Comparison of ENCODE assay signal across 14 mouse cellular contexts in genomic region chr17:87879484-87880225, GRCm38 (mm10). TPM values are rescaled to one million over a fixed set of nuclear protein-coding genes. Genes with fewer than 3 reads are reported as not detected.
DNase-seq lines count a peak whose midpoint lies in the region; ATAC-seq and TF ChIP-seq lines count a peak whose summit lies in the region.
"Had no signal": no experiment of that assay in that cellular context is flagged by ENCODE, and none has a peak within 500 bp of the region (broad histone marks: within the 10 kb centered on the region; RNA-seq: fewer than 3 reads in every experiment).

No protein-coding gene starts in this region.

- no peaks in the 10 kb centered on the region for H3K27me3 ChIP-seq in kidney, embryonic 15.5 days
- H3K27me3 ChIP-seq in forebrain, embryonic 12.5 days = peaks cover 13% of the 10 kb centered on the region
- H3K27me3 ChIP-seq in midbrain, embryonic 14.5 days (ENCODE audit: control insufficient read depth, insufficient read depth, low read length) = 0 out of 2 replicates have a peak, but pooled peaks cover 2% of the 10 kb centered on the region
- H3K27me3 ChIP-seq: limb, embryonic 13.5 days; neural tube, embryonic 12.5 days had no signal

- DNase-seq in cerebellum, adult 11-12 months = peak; percentile 44
- peak; percentile 15 for DNase-seq in kidney, postnatal 14 days
- DNase-seq in midbrain, embryonic 14.5 days = peak; percentile 48
- DNase-seq in adrenal gland, adult 2 months = no peak
- DNase-seq in gastrocnemius, adult 2 months = no peak

- no peak for TF ChIP-seq CTCF in gastrocnemius, adult 2 months (IDR thresholded peaks at IDR 0.05)

- no peak overlapping the region for H3K27ac ChIP-seq in kidney, embryonic 15.5 days
- peak overlapping the region; percentile 31; the same call in 1 of the 2 replicates for H3K27ac ChIP-seq in forebrain, embryonic 12.5 days
- H3K27ac ChIP-seq in midbrain, embryonic 14.5 days (replicated peaks; ENCODE audit: low read depth, low read length) = no peak overlapping the region
- no peak overlapping the region for H3K27ac ChIP-seq in gastrocnemius, adult 2 months
- H3K27ac ChIP-seq: limb, embryonic 13.5 days; neural tube, embryonic 12.5 days had no signal

- no peaks in the 10 kb centered on the region for H3K9me3 ChIP-seq in kidney, embryonic 15.5 days (replicated peaks)
- no peaks in the 10 kb centered on the region for H3K9me3 ChIP-seq in forebrain, embryonic 12.5 days
- no peaks in the 10 kb centered on the region for H3K9me3 ChIP-seq in midbrain, embryonic 14.5 days (ENCODE audit: control insufficient read depth, low read length)
- H3K9me3 ChIP-seq: heart, embryonic 12.5 days; limb, embryonic 13.5 days; neural tube, embryonic 12.5 days had no signal

- no peak overlapping the region for H3K4me2 ChIP-seq in kidney, embryonic 15.5 days
- no peak overlapping the region for H3K4me2 ChIP-seq in forebrain, embryonic 12.5 days
- H3K4me2 ChIP-seq in midbrain, embryonic 14.5 days (ENCODE audit: low read length) = no peak overlapping the region
- H3K4me2 ChIP-seq: heart, embryonic 12.5 days; limb, embryonic 13.5 days; neural tube, embryonic 12.5 days had no signal

- no peaks in the 10 kb centered on the region for H3K36me3 ChIP-seq in kidney, embryonic 15.5 days
- H3K36me3 ChIP-seq in forebrain, embryonic 12.5 days (replicated peaks) = no peaks in the 10 kb centered on the region
- H3K36me3 ChIP-seq in midbrain, embryonic 14.5 days (ENCODE audit: control insufficient read depth, insufficient read depth, low read length) = no peaks in the 10 kb centered on the region
- H3K36me3 ChIP-seq: heart, embryonic 12.5 days; limb, embryonic 13.5 days; neural tube, embryonic 12.5 days had no signal

- no peak overlapping the region for H3K9ac ChIP-seq in kidney, embryonic 15.5 days
- H3K9ac ChIP-seq in forebrain, embryonic 12.5 days = no peak overlapping the region
- H3K9ac ChIP-seq in midbrain, embryonic 14.5 days (replicated peaks; ENCODE audit: low read length) = no peak overlapping the region
- H3K9ac ChIP-seq: heart, embryonic 12.5 days; limb, embryonic 13.5 days; neural tube, embryonic 12.5 days had no signal

- H3K4me1 ChIP-seq in kidney, embryonic 15.5 days = peaks cover 11% of the 10 kb centered on the region
- peaks cover 36% of the 10 kb centered on the region for H3K4me1 ChIP-seq in forebrain, embryonic 12.5 days
- H3K4me1 ChIP-seq in midbrain, embryonic 14.5 days (ENCODE audit: control insufficient read depth, insufficient read depth, low read length) = peaks cover 25% of the 10 kb centered on the region

- 64% methylated on average over 9 of the region's 9 CpGs for WGBS in kidney, embryonic 15.5 days
- 37% methylated on average over 9 of the region's 9 CpGs for WGBS in forebrain, embryonic 12.5 days
- 30% methylated on average over 9 of the region's 9 CpGs for whole genome bisulfite sequencing in midbrain, embryonic 14.5 days

- no peak overlapping the region for H3K4me3 ChIP-seq in kidney, embryonic 15.5 days (replicated peaks)
- H3K4me3 ChIP-seq in forebrain, embryonic 12.5 days (replicated peaks) = no peak overlapping the region
- H3K4me3 ChIP-seq in midbrain, embryonic 14.5 days (replicated peaks; ENCODE audit: low read depth, low read length) = no peak overlapping the region
- no peak overlapping the region for H3K4me3 ChIP-seq in gastrocnemius, adult 2 months
- H3K4me3 ChIP-seq: heart, embryonic 12.5 days; limb, embryonic 13.5 days; neural tube, embryonic 12.5 days had no signal

- intact Hi-C loops in gastrocnemius, adult 2 months (cut with DNase I) = no loop called here

- no peak for ATAC-seq in cerebellum, adult (ENCODE audit: insufficient number of reproducible peaks, low FRiP score, low TSS enrichment)
- no peak for ATAC-seq in kidney, embryonic 15.5 days (replicated peaks; ENCODE audit: low FRiP score)
- peak; percentile 68 for ATAC-seq in forebrain, embryonic 12.5 days (ENCODE audit: low FRiP score)
- no peak; the same call in 1 of the 2 replicates for ATAC-seq in midbrain, embryonic 14.5 days (ENCODE audit: low FRiP score, low TSS enrichment)

RNA-seq across cellular contexts. Expression of gene Rpl36-ps4, which starts 41.1 kb away (rescaled TPM):
- polyA plus RNA-seq in kidney, embryonic 15.5 days (2015; fragmentation: Nextera tagmentation; extraction: Ambion mirVana) = not detected in 2 replicates
- not detected in 2 replicates for polyA plus RNA-seq in forebrain, embryonic 12.5 days (2016; fragmentation: Nextera tagmentation; extraction: Ambion mirVana)
- polyA plus RNA-seq in midbrain, embryonic 14.5 days (2014; fragmentation: Nextera tagmentation; extraction: Ambion mirVana) = not detected in 2 replicates
- total RNA-seq in adrenal gland, adult 2 months (2021) = not detected
- not detected in 2 replicates for polyA plus RNA-seq in adrenal gland, adult 2 months (2012; rRNA removed)
- not detected for total RNA-seq in gastrocnemius, adult 2 months (2021)
- total RNA-seq: layer of hippocampus, adult 8-10 months had no signal
- polyA plus RNA-seq: embryonic facial prominence, embryonic 11.5 days; heart, embryonic 12.5 days; limb, embryonic 13.5 days; neural tube, embryonic 12.5 days; stomach, embryonic 14.5 days had no signal

Comparison
In these comparisons a context has a peak if more than half of its experiments do, and no peak if none do; other contexts are left out.
1. DNase-seq: peak in cerebellum, adult 11-12 months (single experiment), kidney, postnatal 14 days (single experiment) and midbrain, embryonic 14.5 days (single experiment); none in adrenal gland, adult 2 months (single experiment) and gastrocnemius, adult 2 months (single experiment).